Mouse (Mus musculus): Measurements from ENCODE around the gene Zbtb5. TPM values are rescaled to one million over a fixed set of nuclear protein-coding genes. Genes with fewer than 3 reads are reported as not detected.
"Not testable (repeated sequence)": the region's sequence is repeated elsewhere in the genome, so short reads cannot be mapped to it uniquely, and the experiment has no call there.

Zbtb5 gene
- 48.6 and 52.6 TPM in 2 replicates for polyA plus RNA-seq (2016; fragmentation: Nextera tagmentation; extraction: Ambion mirVana)

GRCm38 (mm10) chr4:45012105-45012975 is at the start of gene Zbtb5:
Zbtb5 (minus strand) TSS chr4:45012412.
- H3K27ac ChIP-seq, result peak within 1 kb of the TSS; percentile 97
- H3K27me3 ChIP-seq, result no peaks in the 10 kb centered on the region
- WGBS, result under 1% methylated on average over 59 of the region's 63 CpGs
- peak within 1 kb of the TSS; percentile 83 for H3K4me2 ChIP-seq
- H3K9ac ChIP-seq, result peak within 1 kb of the TSS; percentile 86
- H3K36me3 ChIP-seq (replicated peaks), result no peaks in the 10 kb centered on the region
- peak; percentile 98 for ATAC-seq (ENCODE audit: low FRiP score)
- H3K4me3 ChIP-seq (replicated peaks), result peak within 1 kb of the TSS; percentile 78
- H3K4me1 ChIP-seq, result peaks cover 24% of the 10 kb centered on the region
- H3K9me3 ChIP-seq, result no peaks in the 10 kb centered on the region

- Histone ChIP-seq H3K9ac (no peak overlapping the region), H3K27me3 (no peaks in the 10 kb centered on the region), H3K4me2 (no peak overlapping the region), H3K4me3 (replicated peaks) (no peak overlapping the region), H3K4me1 (no peaks in the 10 kb centered on the region), H3K36me3 (replicated peaks) (peaks cover 49% of the 10 kb centered on the region), H3K27ac (no peak overlapping the region), H3K9me3 (no peaks in the 10 kb centered on the region)
- no peak for ATAC-seq (ENCODE audit: low FRiP score)
- WGBS, result 90% methylated on average over 8 of the region's 8 CpGs
Observed at GRCm38 (mm10) chr4:45055451-45055850, 43.2 kb upstream of the Zbtb5 start.

GRCm38 (mm10) chr4:45054862-45055261 is 42.6 kb upstream of the Zbtb5 start:
- whole genome bisulfite sequencing, result 40% methylated on average over 3 of the region's 3 CpGs
- no peaks in the 10 kb centered on the region for H3K9me3 ChIP-seq
- no peaks in the 10 kb centered on the region for H3K4me1 ChIP-seq
- no peak overlapping the region for H3K4me2 ChIP-seq
- no peak overlapping the region for H3K9ac ChIP-seq
- ATAC-seq (ENCODE audit: low FRiP score), result no peak
- no peak overlapping the region for H3K4me3 ChIP-seq (replicated peaks)
- no peaks in the 10 kb centered on the region for H3K27me3 ChIP-seq
- peaks cover 44% of the 10 kb centered on the region for H3K36me3 ChIP-seq (replicated peaks)
- no peak overlapping the region for H3K27ac ChIP-seq

GRCm38 (mm10) chr4:45047956-45048355 is 35.7 kb upstream of the Zbtb5 start:
- Histone ChIP-seq H3K4me1 (no peaks in the 10 kb centered on the region; the same call in 1 of the 2 replicates), H3K9me3 (no peaks in the 10 kb centered on the region), H3K9ac (no peak overlapping the region), H3K27ac (0 out of 2 replicates have a peak overlapping the region, but pooled peaks have one; percentile 13), H3K4me3 (replicated peaks) (no peak overlapping the region), H3K4me2 (no peak overlapping the region), H3K27me3 (no peaks in the 10 kb centered on the region), H3K36me3 (replicated peaks) (peaks cover 41% of the 10 kb centered on the region)
- WGBS, result 75% methylated on average over 9 of the region's 9 CpGs
- ATAC-seq (ENCODE audit: low FRiP score), result no peak

GRCm38 (mm10) chr4:45047286-45047887 is 35.2 kb upstream of the Zbtb5 start:
- Histone ChIP-seq H3K4me1 (no peaks in the 10 kb centered on the region; the same call in 1 of the 2 replicates), H3K27ac (0 out of 2 replicates have a peak overlapping the region, but pooled peaks have one; percentile 13), H3K9me3 (no peaks in the 10 kb centered on the region), H3K36me3 (replicated peaks) (peaks cover 43% of the 10 kb centered on the region), H3K4me3 (replicated peaks) (no peak overlapping the region), H3K27me3 (no peaks in the 10 kb centered on the region), H3K9ac (no peak overlapping the region), H3K4me2 (no peak overlapping the region)
- no peak for ATAC-seq (ENCODE audit: low FRiP score)
- WGBS, result 89% methylated on average over 9 of the region's 9 CpGs

- ATAC-seq (ENCODE audit: low FRiP score), result no peak
- Histone ChIP-seq H3K27ac (no peak overlapping the region), H3K4me2 (no peak overlapping the region), H3K4me1 (no peaks in the 10 kb centered on the region; the same call in 1 of the 2 replicates), H3K4me3 (replicated peaks) (no peak overlapping the region), H3K27me3 (no peaks in the 10 kb centered on the region), H3K9me3 (no peaks in the 10 kb centered on the region), H3K36me3 (replicated peaks) (peaks cover 47% of the 10 kb centered on the region), H3K9ac (no peak overlapping the region)
- 96% methylated on average over 5 of the region's 5 CpGs for WGBS
Observed at GRCm38 (mm10) chr4:45046679-45047078, 34.5 kb upstream of the Zbtb5 start.

- H3K4me1 ChIP-seq, result no peaks in the 10 kb centered on the region
- no peak overlapping the region for H3K4me2 ChIP-seq
- no peak overlapping the region for H3K4me3 ChIP-seq (replicated peaks)
- H3K27me3 ChIP-seq, result no peaks in the 10 kb centered on the region
- peaks cover 65% of the 10 kb centered on the region for H3K36me3 ChIP-seq (replicated peaks)
- no peak for ATAC-seq (ENCODE audit: low FRiP score)
- no peaks in the 10 kb centered on the region for H3K9me3 ChIP-seq
- WGBS, result 78% methylated on average over 7 of the region's 7 CpGs
- no peak overlapping the region for H3K27ac ChIP-seq
- no peak overlapping the region for H3K9ac ChIP-seq
Observed at GRCm38 (mm10) chr4:45040795-45041194, 28.6 kb upstream of the Zbtb5 start.

GRCm38 (mm10) chr4:45039546-45039945 is 27.3 kb upstream of the Zbtb5 start:
- H3K9me3 ChIP-seq; H3K4me3 ChIP-seq (replicated peaks); H3K4me2 ChIP-seq; ATAC-seq (ENCODE audit: low FRiP score); H3K4me1 ChIP-seq; H3K27ac ChIP-seq; H3K27me3 ChIP-seq; H3K9ac ChIP-seq: not testable (repeated sequence)
- peaks cover 65% of the 10 kb centered on the region for H3K36me3 ChIP-seq (replicated peaks)
- 94% methylated on average over 7 of the region's 7 CpGs for WGBS

- H3K4me3 ChIP-seq (replicated peaks); ATAC-seq (ENCODE audit: low FRiP score); H3K4me2 ChIP-seq; H3K9me3 ChIP-seq; H3K9ac ChIP-seq; H3K27me3 ChIP-seq; H3K27ac ChIP-seq; H3K4me1 ChIP-seq: not testable (repeated sequence)
- peaks cover 64% of the 10 kb centered on the region for H3K36me3 ChIP-seq (replicated peaks)
- WGBS, result 69% methylated on average over 8 of the region's 8 CpGs
Observed at GRCm38 (mm10) chr4:45038879-45039278, 26.7 kb upstream of the Zbtb5 start.

GRCm38 (mm10) chr4:45037455-45038410 is 25.5 kb upstream of the Zbtb5 start:
- Histone ChIP-seq H3K36me3 (replicated peaks) (peaks cover 65% of the 10 kb centered on the region), H3K4me3 (replicated peaks) (no peak overlapping the region), H3K27me3 (no peaks in the 10 kb centered on the region), H3K27ac (no peak overlapping the region), H3K4me1 (no peaks in the 10 kb centered on the region), H3K9ac (no peak overlapping the region), H3K4me2 (no peak overlapping the region), H3K9me3 (no peaks in the 10 kb centered on the region)
- ATAC-seq (ENCODE audit: low FRiP score), result no peak
- 93% methylated on average over 13 of the region's 13 CpGs for WGBS

- no peaks in the 10 kb centered on the region for H3K27me3 ChIP-seq
- H3K4me3 ChIP-seq (replicated peaks), result no peak overlapping the region
- no peak for ATAC-seq (ENCODE audit: low FRiP score)
- no peaks in the 10 kb centered on the region for H3K9me3 ChIP-seq
- no peak overlapping the region for H3K4me2 ChIP-seq
- no peak overlapping the region for H3K27ac ChIP-seq
- peaks cover 71% of the 10 kb centered on the region for H3K36me3 ChIP-seq (replicated peaks)
- 77% methylated on average over 5 of the region's 5 CpGs for WGBS
- H3K4me1 ChIP-seq, result no peaks in the 10 kb centered on the region
- H3K9ac ChIP-seq, result no peak overlapping the region
Observed at GRCm38 (mm10) chr4:45036571-45036970, 24.4 kb upstream of the Zbtb5 start.

- Histone ChIP-seq H3K27me3 (no peaks in the 10 kb centered on the region), H3K27ac (no peak overlapping the region), H3K4me3 (replicated peaks) (no peak overlapping the region), H3K9ac (no peak overlapping the region), H3K9me3 (no peaks in the 10 kb centered on the region), H3K36me3 (replicated peaks) (peaks cover 68% of the 10 kb centered on the region), H3K4me1 (no peaks in the 10 kb centered on the region), H3K4me2 (no peak overlapping the region)
- no peak for ATAC-seq (ENCODE audit: low FRiP score)
- WGBS, result 92% methylated on average over 10 of the region's 10 CpGs
Observed at GRCm38 (mm10) chr4:45036048-45036447, 23.8 kb upstream of the Zbtb5 start.
